20 mouse cellular contexts compared by ENCODE assay signal in the genomic region with DNA sequence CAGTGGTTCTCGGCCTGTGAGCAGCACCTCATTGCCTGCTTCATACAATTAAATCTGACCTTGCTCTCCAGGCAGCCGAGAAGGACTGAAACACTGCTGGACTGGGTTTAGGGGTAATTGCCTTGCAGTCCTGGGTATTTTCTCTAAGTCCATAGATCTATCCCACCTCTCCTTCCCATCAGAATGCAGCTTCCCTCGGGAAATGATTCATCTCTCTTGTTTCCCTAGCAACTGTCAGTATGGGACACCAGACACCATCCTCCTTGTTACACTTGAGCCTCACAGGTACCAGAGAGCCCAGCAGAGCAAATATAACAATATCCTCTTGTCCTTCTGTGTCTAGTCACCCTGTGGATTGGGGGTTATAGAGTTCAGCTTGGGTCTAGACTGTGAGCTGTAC.
DNase-seq lines count a peak whose midpoint lies in the region; ATAC-seq and TF ChIP-seq lines count a peak whose summit lies in the region.
"Had no signal": no experiment of that assay in that cellular context is flagged by ENCODE, and none has a peak within 500 bp of the region (broad histone marks: within the 10 kb centered on the region; RNA-seq: fewer than 3 reads in every experiment).

No protein-coding gene starts in this region.

- no peaks in the 10 kb centered on the region for H3K36me3 ChIP-seq in heart, embryonic 10.5 days
- no peaks in the 10 kb centered on the region for H3K36me3 ChIP-seq in heart, embryonic 12.5 days
- no peaks in the 10 kb centered on the region for H3K36me3 ChIP-seq in kidney, postnatal 0 days (ENCODE audit: insufficient read depth, low read length)
- H3K36me3 ChIP-seq: embryonic facial prominence, embryonic 12.5 days; forebrain, embryonic 12.5 days; hindbrain, embryonic 10.5 days had no signal

- H3K27me3 ChIP-seq in heart, embryonic 10.5 days (ENCODE audit: insufficient read depth, poor library complexity, severe bottlenecking): no peaks in the 10 kb centered on the region
- H3K27me3 ChIP-seq in heart, embryonic 12.5 days (replicated peaks): no peaks in the 10 kb centered on the region
- no peaks in the 10 kb centered on the region for H3K27me3 ChIP-seq in kidney, postnatal 0 days (ENCODE audit: insufficient read depth, low read length)
- H3K27me3 ChIP-seq: embryonic facial prominence, embryonic 12.5 days; forebrain, embryonic 12.5 days had no signal

- H3K9ac ChIP-seq in heart, embryonic 12.5 days: no peak overlapping the region
- H3K9ac ChIP-seq in kidney, postnatal 0 days (ENCODE audit: low read depth, low read length): no peak overlapping the region
- H3K9ac ChIP-seq: embryonic facial prominence, embryonic 12.5 days; forebrain, embryonic 12.5 days; hindbrain, embryonic 14.5 days had no signal

- no peaks in the 10 kb centered on the region for H3K4me1 ChIP-seq in heart, embryonic 10.5 days
- H3K4me1 ChIP-seq in heart, embryonic 12.5 days (replicated peaks): no peaks in the 10 kb centered on the region
- H3K4me1 ChIP-seq in kidney, postnatal 0 days (replicated peaks; ENCODE audit: insufficient read depth, low read length): no peaks in the 10 kb centered on the region
- H3K4me1 ChIP-seq: embryonic facial prominence, embryonic 12.5 days; forebrain, embryonic 12.5 days had no signal

- H3K4me2 ChIP-seq in heart, embryonic 12.5 days: no peak overlapping the region
- no peak overlapping the region for H3K4me2 ChIP-seq in kidney, postnatal 0 days (ENCODE audit: low read length)
- H3K4me2 ChIP-seq: embryonic facial prominence, embryonic 12.5 days; forebrain, embryonic 12.5 days; heart, embryonic 11.5 days; hindbrain, embryonic 14.5 days had no signal

- H3K27ac ChIP-seq in heart, embryonic 10.5 days: no peak overlapping the region
- H3K27ac ChIP-seq in heart, embryonic 12.5 days (ENCODE audit: poor library complexity, severe bottlenecking): no peak overlapping the region
- H3K27ac ChIP-seq in kidney, postnatal 0 days: no peak overlapping the region
- H3K27ac ChIP-seq: embryonic facial prominence, embryonic 12.5 days; forebrain, embryonic 12.5 days; hindbrain, embryonic 10.5 days had no signal

- no peaks in the 10 kb centered on the region for H3K9me3 ChIP-seq in heart, embryonic 10.5 days
- no peaks in the 10 kb centered on the region for H3K9me3 ChIP-seq in heart, embryonic 12.5 days (replicated peaks)
- H3K9me3 ChIP-seq in kidney, postnatal 0 days (replicated peaks; ENCODE audit: low read length): no peaks in the 10 kb centered on the region
- H3K9me3 ChIP-seq: embryonic facial prominence, embryonic 12.5 days; forebrain, embryonic 12.5 days; hindbrain, embryonic 10.5 days had no signal

- 60% methylated on average over 3 of the region's 3 CpGs for WGBS in heart, embryonic 10.5 days
- WGBS in heart, embryonic 12.5 days: 70% methylated on average over 3 of the region's 3 CpGs
- 37% methylated on average over 3 of the region's 3 CpGs for WGBS in kidney, postnatal 0 days

- no peak overlapping the region for H3K4me3 ChIP-seq in heart, embryonic 10.5 days
- H3K4me3 ChIP-seq in heart, embryonic 12.5 days: no peak overlapping the region
- H3K4me3 ChIP-seq in kidney, postnatal 0 days (replicated peaks; ENCODE audit: low read depth, low read length): no peak overlapping the region
- H3K4me3 ChIP-seq: embryonic facial prominence, embryonic 12.5 days; forebrain, embryonic 12.5 days; hindbrain, embryonic 10.5 days had no signal

- no peak for ATAC-seq in heart, embryonic 12.5 days (ENCODE audit: insufficient number of reproducible peaks, low FRiP score)
- no peak for ATAC-seq in kidney, postnatal 0 days (replicated peaks; ENCODE audit: low FRiP score, low read depth)
- ATAC-seq: inflammation-experienced regulatory T-cells, adult 6 months had no signal

- DNase-seq in heart, embryonic 10.5 days (ENCODE audit: low spot score): peak; percentile 27
- peak; percentile 36 for DNase-seq in kidney, postnatal 0 days (ENCODE audit: low spot score)
- no peak for DNase-seq in kidney, adult 11 months
- peak; percentile 40 for DNase-seq in MN1 (ENCODE audit: low spot score)
- peak; percentile 53 for DNase-seq in brain, embryonic 14.5 days (ENCODE audit: low read depth)
- DNase-seq in thymus, postnatal 25 days: no peak
- DNase-seq: adrenal gland, adult 2 months; adrenal gland, postnatal 25 days; cerebellum, adult 11-12 months; cerebellum, adult 9-10 months; cerebellum, postnatal 25 days; gastrocnemius, postnatal 36 days; heart, adult 18-20 months had no signal

- TF ChIP-seq CTCF in kidney, postnatal 0 days (IDR thresholded peaks at IDR 0.05; ENCODE audit: low read depth): no peak
- TF ChIP-seq CTCF in brain, embryonic 14.5 days (IDR thresholded peaks at IDR 0.05; ENCODE audit: borderline replicate concordance, extremely low read depth, insufficient read depth, insufficient read length): no peak

- no peak for TF ChIP-seq POLR2A in brain, embryonic 14.5 days (IDR thresholded peaks at IDR 0.05; ENCODE audit: borderline replicate concordance, extremely low read depth, insufficient read depth, insufficient read length, poor library complexity, severe bottlenecking)

Comparison
In these comparisons a context has a peak if more than half of its experiments do, and no peak if none do; other contexts are left out.
1. DNase-seq: peak in heart, embryonic 10.5 days (single experiment), kidney, postnatal 0 days (single experiment), MN1 (single experiment) and brain, embryonic 14.5 days (single experiment); none in kidney, adult 11 months (single experiment) and thymus, postnatal 25 days (single experiment).